Mouse (Mus musculus) hindbrain, embryonic 14.5 days (tissue): Measurements from ENCODE around the gene Camkk1. TPM values are rescaled to one million over a fixed set of nuclear protein-coding genes. Genes with fewer than 3 reads are reported as not detected.
A peak's percentile ranks its signal among the peaks of the same experiment; 100 is the strongest.

Experiments used
- ATAC-seq: fragments of 200-750 bp; cut with Nextera tagmentation; 2 replicates; pipeline ENCODE4 v1.8.0; 2017; ENCODE audit warnings: moderate number of reproducible peaks, mild to moderate bottlenecking, moderate TSS enrichment, moderate library complexity; ENCODE audit not compliant: low FRiP score
- DNase-seq: peaks from one replicate; pipeline ENCODE4 v3.0.0-alpha.2; 2015; ENCODE audit warnings: low spot score
- H3K27ac ChIP-seq: fragments of 300-500 bp; sonication (generic); 2 replicates; pipeline ENCODE4 v1.5.1; 2014; ENCODE audit warnings: mild to moderate bottlenecking, moderate library complexity
- H3K27me3 ChIP-seq: fragments of 300-500 bp; sonication (generic); 2 replicates; pipeline ENCODE4 v1.6.1; 2014; ENCODE audit warnings: mild to moderate bottlenecking, low read length, mixed read lengths; ENCODE audit not compliant: control insufficient read depth, insufficient read depth
- H3K36me3 ChIP-seq: fragments of 300-500 bp; sonication (generic); replicated peaks from 2 replicates; pipeline ENCODE4 v1.6.1; 2014; ENCODE audit not compliant: control insufficient read depth, insufficient read depth
- H3K4me1 ChIP-seq: fragments of 300-500 bp; sonication (generic); replicated peaks from 2 replicates; pipeline ENCODE4 v1.6.1; 2014; ENCODE audit warnings: antibody characterized with exemption, low read length, mixed read lengths; ENCODE audit not compliant: control insufficient read depth, insufficient read depth
- H3K4me2 ChIP-seq: fragments of 300-500 bp; sonication (generic); replicated peaks from 2 replicates; pipeline ENCODE4 v1.6.1; 2014; ENCODE audit warnings: mild to moderate bottlenecking, moderate library complexity
- H3K4me3 ChIP-seq: fragments of 300-500 bp; sonication (generic); replicated peaks from 2 replicates; pipeline ENCODE4 v1.5.1; 2014; ENCODE audit warnings: mild to moderate bottlenecking, low read length
- H3K9ac ChIP-seq: fragments of 300-500 bp; sonication (generic); 2 replicates; pipeline ENCODE4 v1.6.1; 2014
- H3K9me3 ChIP-seq: fragments of 300-500 bp; sonication (generic); 2 replicates; pipeline ENCODE4 v1.6.1; 2016; ENCODE audit warnings: low read length; ENCODE audit not compliant: control insufficient read depth
- WGBS: fragments of 180-500 bp; shearing (Covaris S2); extraction: QIAGEN DNeasy Blood & Tissue Kit; methylation state at CpG from one replicate; pipeline ENCODE4 v1.1.7; 2014; 5-methylcytosine and 5-hydroxymethylcytosine counted together
- polyA plus RNA-seq: library from polyadenylated mRNA; unstranded; fragments of >200 nt; fragmentation: Nextera tagmentation; extraction: Ambion mirVana; gene quantifications from 2 replicates; pipeline ENCODE4 v1.2.1, GENCODE M21; 2014

Gene Camkk1
- 13.9 and 18.1 TPM in 2 replicates for polyA plus RNA-seq

- H3K27me3 ChIP-seq, result 0 out of 2 replicates have a peak, but pooled peaks cover 14% of the 10 kb centered on the region
- H3K4me3 ChIP-seq, result peak within 1 kb of the TSS; percentile 60
- ATAC-seq (peak; percentile 94), DNase-seq (peak; percentile 92)
- H3K9ac ChIP-seq, result peak within 1 kb of the TSS; percentile 71
- peaks cover 15% of the 10 kb centered on the region for H3K4me1 ChIP-seq
- no peaks in the 10 kb centered on the region for H3K9me3 ChIP-seq
- under 1% methylated on average over 57 of the region's 57 CpGs for WGBS
- peak within 1 kb of the TSS; percentile 89 for H3K4me2 ChIP-seq
- peak within 1 kb of the TSS; percentile 69 for H3K27ac ChIP-seq
- H3K36me3 ChIP-seq, result no peaks in the 10 kb centered on the region
These were observed at the start of gene Camkk1 for GRCm38 (mm10) chr11:73018471-73019146. Gene Camkk1, plus strand, starts transcription at chr11:73019008.

- Histone ChIP-seq H3K9me3 (no peaks in the 10 kb centered on the region), H3K9ac (no peak overlapping the region), H3K4me3 (no peak overlapping the region), H3K36me3 (no peaks in the 10 kb centered on the region), H3K4me1 (no peaks in the 10 kb centered on the region), H3K4me2 (no peak overlapping the region), H3K27ac (no peak overlapping the region), H3K27me3 (no peaks in the 10 kb centered on the region)
- ATAC-seq (no peak), DNase-seq (no peak)
- 80% methylated on average over 13 of the region's 13 CpGs for WGBS
These were observed 43.8 kb upstream of the Camkk1 start for GRCm38 (mm10) chr11:72974995-72975503.

- Histone ChIP-seq H3K4me3 (no peak overlapping the region), H3K4me2 (no peak overlapping the region)
- no peak for ATAC-seq
These were observed 36.3 kb upstream of the Camkk1 start for GRCm38 (mm10) chr11:72982516-72982915.

GRCm38 (mm10) chr11:72983283-72983682 is 35.5 kb upstream of the Camkk1 start:
- H3K9me3 ChIP-seq, result no peaks in the 10 kb centered on the region
- no peaks in the 10 kb centered on the region for H3K4me1 ChIP-seq
- no peak overlapping the region for H3K4me3 ChIP-seq
- DNase-seq (no peak), ATAC-seq (no peak)
- no peaks in the 10 kb centered on the region for H3K36me3 ChIP-seq
- no peak overlapping the region for H3K27ac ChIP-seq
- H3K27me3 ChIP-seq, result no peaks in the 10 kb centered on the region
- no peak overlapping the region for H3K9ac ChIP-seq
- no peak overlapping the region for H3K4me2 ChIP-seq
- WGBS, result 44% methylated on average over 5 of the region's 5 CpGs

More at GRCm38 (mm10) chr11:72982516-72982915, 36.3 kb upstream of the Camkk1 start:
- no peaks in the 10 kb centered on the region for H3K36me3 ChIP-seq
- WGBS, result 82% methylated on average over 9 of the region's 9 CpGs
- H3K9ac ChIP-seq, result no peak overlapping the region
- DNase-seq, result no peak
- H3K9me3 ChIP-seq, result no peaks in the 10 kb centered on the region
- no peak overlapping the region for H3K27ac ChIP-seq
- no peaks in the 10 kb centered on the region for H3K4me1 ChIP-seq
- H3K27me3 ChIP-seq, result no peaks in the 10 kb centered on the region

- Histone ChIP-seq H3K27me3 (no peaks in the 10 kb centered on the region), H3K27ac (no peak overlapping the region), H3K4me2 (no peak overlapping the region), H3K9me3 (no peaks in the 10 kb centered on the region), H3K36me3 (no peaks in the 10 kb centered on the region), H3K4me1 (no peaks in the 10 kb centered on the region), H3K4me3 (no peak overlapping the region), H3K9ac (no peak overlapping the region)
- 79% methylated on average over 5 of the region's 5 CpGs for WGBS
- no peak for DNase-seq
- ATAC-seq, result no peak
These were observed 32.1 kb upstream of the Camkk1 start for GRCm38 (mm10) chr11:72986745-72987144.

- WGBS, result 70% methylated on average over 5 of the region's 5 CpGs
- no peak overlapping the region for H3K9ac ChIP-seq
- no peaks in the 10 kb centered on the region for H3K27me3 ChIP-seq
- no peak overlapping the region for H3K27ac ChIP-seq
- DNase-seq (no peak), ATAC-seq (no peak)
- H3K4me2 ChIP-seq, result no peak overlapping the region
- no peaks in the 10 kb centered on the region for H3K4me1 ChIP-seq
- no peaks in the 10 kb centered on the region for H3K36me3 ChIP-seq
- no peaks in the 10 kb centered on the region for H3K9me3 ChIP-seq
- no peak overlapping the region for H3K4me3 ChIP-seq
These were observed 31.6 kb upstream of the Camkk1 start for GRCm38 (mm10) chr11:72987234-72987633.

GRCm38 (mm10) chr11:72987807-72988206 is 31.0 kb upstream of the Camkk1 start:
- H3K4me3 ChIP-seq, result no peak overlapping the region
- H3K9me3 ChIP-seq, result no peaks in the 10 kb centered on the region
- H3K36me3 ChIP-seq, result no peaks in the 10 kb centered on the region
- H3K4me1 ChIP-seq, result no peaks in the 10 kb centered on the region
- no peak overlapping the region for H3K9ac ChIP-seq
- no peak overlapping the region for H3K27ac ChIP-seq
- 78% methylated on average over 5 of the region's 5 CpGs for WGBS
- H3K4me2 ChIP-seq, result no peak overlapping the region
- DNase-seq, result no peak
- no peak for ATAC-seq
- no peaks in the 10 kb centered on the region for H3K27me3 ChIP-seq

GRCm38 (mm10) chr11:72989044-72989443 is 29.8 kb upstream of the Camkk1 start:
- no peak overlapping the region for H3K4me2 ChIP-seq
- no peak overlapping the region for H3K27ac ChIP-seq
- H3K36me3 ChIP-seq, result no peaks in the 10 kb centered on the region
- no peak overlapping the region for H3K4me3 ChIP-seq
- no peaks in the 10 kb centered on the region for H3K4me1 ChIP-seq
- H3K9me3 ChIP-seq, result no peaks in the 10 kb centered on the region
- WGBS, result 83% methylated on average over 6 of the region's 6 CpGs
- no peak overlapping the region for H3K9ac ChIP-seq
- ATAC-seq, result no peak
- H3K27me3 ChIP-seq, result no peaks in the 10 kb centered on the region
- DNase-seq, result no peak

- Histone ChIP-seq H3K9me3 (no peaks in the 10 kb centered on the region), H3K27me3 (no peaks in the 10 kb centered on the region), H3K4me1 (no peaks in the 10 kb centered on the region), H3K9ac (no peak overlapping the region), H3K4me3 (no peak overlapping the region), H3K27ac (no peak overlapping the region), H3K36me3 (no peaks in the 10 kb centered on the region), H3K4me2 (no peak overlapping the region)
- no peak for ATAC-seq
- WGBS, result 85% methylated on average over 9 of the region's 9 CpGs
- DNase-seq, result no peak
These were observed 28.1 kb upstream of the Camkk1 start for GRCm38 (mm10) chr11:72990688-72991087.
